Mouse (Mus musculus) midbrain, embryonic 16.5 days (tissue): ENCODE data around the gene Abl2. TPM values are rescaled to one million over a fixed set of nuclear protein-coding genes. Genes with fewer than 3 reads are reported as not detected.

Experiments
- ATAC-seq: fragments of 200-750 bp; cut with Nextera tagmentation; 2 replicates; pipeline ENCODE4 v1.8.0; 2017; ENCODE audit warnings: moderate TSS enrichment
- H3K27ac ChIP-seq: fragments of 300-500 bp; sonication (generic); 2 replicates; pipeline ENCODE4 v1.5.1; 2014; ENCODE audit warnings: mild to moderate bottlenecking, low read length, mixed read lengths
- H3K27me3 ChIP-seq: fragments of 300-500 bp; sonication (generic); 2 replicates; pipeline ENCODE4 v1.6.1; 2014; ENCODE audit warnings: low read depth, low read length, mixed read lengths; ENCODE audit not compliant: control insufficient read depth, insufficient read depth
- H3K36me3 ChIP-seq: fragments of 300-500 bp; sonication (generic); 2 replicates; pipeline ENCODE4 v1.6.1; 2014; ENCODE audit warnings: mild to moderate bottlenecking, low read length, moderate library complexity, mixed read lengths; ENCODE audit not compliant: control insufficient read depth, insufficient read depth
- H3K4me1 ChIP-seq: fragments of 300-500 bp; sonication (generic); 2 replicates; pipeline ENCODE4 v1.6.1; 2014; ENCODE audit warnings: mild to moderate bottlenecking, low read length, mixed read lengths; ENCODE audit not compliant: control insufficient read depth, insufficient read depth
- H3K4me2 ChIP-seq: fragments of 300-500 bp; sonication (generic); 2 replicates; pipeline ENCODE4 v1.6.1; 2014; ENCODE audit warnings: mild to moderate bottlenecking, low read length, mixed read lengths
- H3K4me3 ChIP-seq: fragments of 300-500 bp; sonication (generic); 2 replicates; pipeline ENCODE4 v1.5.1; 2014; ENCODE audit warnings: low read depth, mild to moderate bottlenecking, low read length, moderate library complexity, mixed read lengths
- H3K9ac ChIP-seq: fragments of 300-500 bp; sonication (generic); 2 replicates; pipeline ENCODE4 v1.6.1; 2014; ENCODE audit warnings: low read depth, low read length, mixed read lengths
- H3K9me3 ChIP-seq: fragments of 300-500 bp; sonication (generic); replicated peaks from 2 replicates; pipeline ENCODE4 v1.6.1; 2014; ENCODE audit warnings: mild to moderate bottlenecking, low read length, mixed read lengths; ENCODE audit not compliant: control insufficient read depth, poor library complexity, severe bottlenecking
- WGBS: fragments of 180-500 bp; shearing (Covaris S2); extraction: QIAGEN DNeasy Blood & Tissue Kit; methylation state at CpG from one replicate; pipeline ENCODE4 v1.1.7; 2014; 5-methylcytosine and 5-hydroxymethylcytosine counted together
- polyA plus RNA-seq: library from polyadenylated mRNA; unstranded; fragments of >200 nt; fragmentation: Nextera tagmentation; extraction: Ambion mirVana; gene quantifications from 2 replicates; pipeline ENCODE4 v1.2.1, GENCODE M21; 2015

The Abl2 gene
- polyA plus RNA-seq, 1 experiment from 2014 or later, result 6.7 TPM

- H3K9ac ChIP-seq, result no peak overlapping the region
- no peaks in the 10 kb centered on the region for H3K27me3 ChIP-seq
- H3K27ac ChIP-seq, result no peak overlapping the region
- no peaks in the 10 kb centered on the region; the same call in 1 of the 2 replicates for H3K4me1 ChIP-seq
- H3K4me2 ChIP-seq, result no peak overlapping the region
- H3K36me3 ChIP-seq, result no peaks in the 10 kb centered on the region
- whole genome bisulfite sequencing, result 91% methylated on average over 4 of the region's 4 CpGs
- H3K9me3 ChIP-seq, result no peaks in the 10 kb centered on the region
- no peak overlapping the region for H3K4me3 ChIP-seq
- ATAC-seq, result no peak
Observed at GRCm38 (mm10) chr1:156569615-156570014, 11.0 kb downstream of the Abl2 start.

- Histone ChIP-seq H3K27ac (no peak overlapping the region), H3K9ac (no peak overlapping the region), H3K4me1 (no peaks in the 10 kb centered on the region; the same call in 1 of the 2 replicates), H3K36me3 (no peaks in the 10 kb centered on the region), H3K9me3 (no peaks in the 10 kb centered on the region), H3K27me3 (no peaks in the 10 kb centered on the region), H3K4me2 (no peak overlapping the region), H3K4me3 (no peak overlapping the region)
- no peak for ATAC-seq
- WGBS, result 76% methylated on average over 4 of the region's 4 CpGs
Observed at GRCm38 (mm10) chr1:156572952-156573351, 14.4 kb downstream of the Abl2 start.

- Histone ChIP-seq H3K9me3 (no peaks in the 10 kb centered on the region), H3K27me3 (no peaks in the 10 kb centered on the region), H3K4me2 (0 out of 2 replicates have a peak overlapping the region, but pooled peaks have one; percentile 4), H3K4me1 (peaks cover 2% of the 10 kb centered on the region), H3K36me3 (no peaks in the 10 kb centered on the region), H3K9ac (no peak overlapping the region), H3K27ac (0 out of 2 replicates have a peak overlapping the region, but pooled peaks have one; percentile 40), H3K4me3 (no peak overlapping the region)
- 69% methylated on average over 11 of the region's 11 CpGs for WGBS
- 0 out of 2 replicates have a peak, but pooled peaks have one; percentile 8 for ATAC-seq
Observed at GRCm38 (mm10) chr1:156581149-156581548, 22.6 kb downstream of the Abl2 start.

- Histone ChIP-seq H3K9me3 (no peaks in the 10 kb centered on the region), H3K27ac (no peak overlapping the region), H3K4me3 (no peak overlapping the region), H3K4me2 (no peak overlapping the region), H3K27me3 (no peaks in the 10 kb centered on the region), H3K9ac (no peak overlapping the region), H3K4me1 (peaks cover 2% of the 10 kb centered on the region), H3K36me3 (no peaks in the 10 kb centered on the region)
- no peak for ATAC-seq
- WGBS, result 76% methylated on average over 1 of the region's 1 CpGs
Observed at GRCm38 (mm10) chr1:156584175-156584574, 25.6 kb downstream of the Abl2 start.

GRCm38 (mm10) chr1:156585512-156585911, 26.9 kb downstream of the Abl2 start:
- 71% methylated on average over 3 of the region's 3 CpGs for WGBS
- Histone ChIP-seq H3K9me3 (no peaks in the 10 kb centered on the region), H3K27ac (no peak overlapping the region), H3K9ac (no peak overlapping the region), H3K27me3 (no peaks in the 10 kb centered on the region), H3K4me2 (no peak overlapping the region), H3K4me1 (peaks cover 2% of the 10 kb centered on the region; the same call in 1 of the 2 replicates), H3K36me3 (no peaks in the 10 kb centered on the region), H3K4me3 (no peak overlapping the region)
- no peak for ATAC-seq

- no peak overlapping the region for H3K9ac ChIP-seq
- ATAC-seq, result no peak
- H3K4me1 ChIP-seq, result no peaks in the 10 kb centered on the region
- H3K4me2 ChIP-seq, result no peak overlapping the region
- no peaks in the 10 kb centered on the region for H3K9me3 ChIP-seq
- no peaks in the 10 kb centered on the region for H3K27me3 ChIP-seq
- H3K4me3 ChIP-seq, result no peak overlapping the region
- 0 out of 2 replicates have a peak, but pooled peaks cover 2% of the 10 kb centered on the region for H3K36me3 ChIP-seq
- no peak overlapping the region for H3K27ac ChIP-seq
- WGBS, result 81% methylated on average over 3 of the region's 3 CpGs
Observed at GRCm38 (mm10) chr1:156589811-156590305, 31.3 kb downstream of the Abl2 start.

- 0 out of 2 replicates have a peak, but pooled peaks cover 2% of the 10 kb centered on the region for H3K36me3 ChIP-seq
- WGBS, result 15% methylated on average over 1 of the region's 1 CpGs
- no peak for ATAC-seq
- no peaks in the 10 kb centered on the region for H3K27me3 ChIP-seq
- H3K27ac ChIP-seq, result no peak overlapping the region
- H3K4me3 ChIP-seq, result no peak overlapping the region
- H3K9me3 ChIP-seq, result no peaks in the 10 kb centered on the region
- no peak overlapping the region for H3K4me2 ChIP-seq
- no peak overlapping the region for H3K9ac ChIP-seq
- H3K4me1 ChIP-seq, result no peaks in the 10 kb centered on the region
Observed at GRCm38 (mm10) chr1:156590357-156590756, 31.8 kb downstream of the Abl2 start.

- Histone ChIP-seq H3K9ac (no peak overlapping the region), H3K4me3 (no peak overlapping the region), H3K36me3 (0 out of 2 replicates have a peak, but pooled peaks cover 2% of the 10 kb centered on the region), H3K4me2 (no peak overlapping the region), H3K9me3 (no peaks in the 10 kb centered on the region), H3K4me1 (no peaks in the 10 kb centered on the region), H3K27ac (no peak overlapping the region), H3K27me3 (no peaks in the 10 kb centered on the region)
- 87% methylated on average over 5 of the region's 5 CpGs for WGBS
- no peak for ATAC-seq
Observed at GRCm38 (mm10) chr1:156593267-156593666, 34.7 kb downstream of the Abl2 start.

GRCm38 (mm10) chr1:156597089-156597488, 38.5 kb downstream of the Abl2 start:
- Histone ChIP-seq H3K27me3 (no peaks in the 10 kb centered on the region), H3K36me3 (0 out of 2 replicates have a peak, but pooled peaks cover 2% of the 10 kb centered on the region), H3K4me2 (no peak overlapping the region), H3K9ac (no peak overlapping the region), H3K9me3 (no peaks in the 10 kb centered on the region), H3K4me3 (no peak overlapping the region), H3K4me1 (no peaks in the 10 kb centered on the region), H3K27ac (no peak overlapping the region)
- 80% methylated on average over 4 of the region's 4 CpGs for WGBS
- ATAC-seq, result no peak
